15 mouse cellular contexts compared by ENCODE assay signal in genomic region chr8:48740951-48741350, GRCm38 (mm10).
A peak's percentile ranks its signal among the peaks of the same experiment; 100 is the strongest.
DNase-seq lines count a peak whose midpoint lies in the region; ATAC-seq and TF ChIP-seq lines count a peak whose summit lies in the region.
"Had no signal": no experiment of that assay in that cellular context is flagged by ENCODE, and none has a peak within 500 bp of the region (broad histone marks: within the 10 kb centered on the region; RNA-seq: fewer than 3 reads in every experiment).

No protein-coding gene starts in this region.

- no peak overlapping the region for H3K4me2 ChIP-seq in forebrain, embryonic 11.5 days (ENCODE audit: low read depth, low read length, severe bottlenecking)
- no peak overlapping the region for H3K4me2 ChIP-seq in midbrain, embryonic 11.5 days
- H3K4me2 ChIP-seq in intestine, embryonic 16.5 days (ENCODE audit: low read depth, low read length), result peak overlapping the region; percentile 51
- peak overlapping the region; percentile 42 for H3K4me2 ChIP-seq in stomach, postnatal 0 days (replicated peaks; ENCODE audit: low read depth)

- DNase-seq in forebrain, embryonic 10.5 days (ENCODE audit: extremely low spot score, low spot score), result no peak
- no peak for DNase-seq in forebrain, embryonic 11.5 days (ENCODE audit: low spot score)
- DNase-seq in midbrain, embryonic 11.5 days (ENCODE audit: low spot score, missing footprints), result peak; percentile 84
- DNase-seq in midbrain, embryonic 10.5 days (ENCODE audit: low spot score), result no peak
- no peak for DNase-seq in stomach, postnatal 0 days (ENCODE audit: low spot score)
- no peak for DNase-seq in kidney, postnatal 4 days
- no peak for DNase-seq in lung, postnatal 10 days
- DNase-seq: adrenal gland, postnatal 36 days; cerebellum, postnatal 14 days; lung, postnatal 36 days; spleen, adult 18-20 months; thymus, postnatal 25 days had no signal

- peak overlapping the region; percentile 58 for H3K27ac ChIP-seq in forebrain, embryonic 10.5 days
- H3K27ac ChIP-seq in forebrain, embryonic 11.5 days (ENCODE audit: low read depth, low read length), result no peak overlapping the region
- no peak overlapping the region for H3K27ac ChIP-seq in midbrain, embryonic 11.5 days (ENCODE audit: low read depth, low read length)
- H3K27ac ChIP-seq in midbrain, embryonic 10.5 days (replicated peaks), result no peak overlapping the region
- H3K27ac ChIP-seq in intestine, embryonic 16.5 days (ENCODE audit: low read length), result no peak overlapping the region
- H3K27ac ChIP-seq in stomach, postnatal 0 days (replicated peaks), result no peak overlapping the region
- H3K27ac ChIP-seq: kidney, embryonic 15.5 days; neural tube, embryonic 13.5 days had no signal

- no peaks in the 10 kb centered on the region for H3K36me3 ChIP-seq in forebrain, embryonic 10.5 days (replicated peaks)
- H3K36me3 ChIP-seq in forebrain, embryonic 11.5 days (ENCODE audit: control insufficient read depth, insufficient read depth, low read length), result no peaks in the 10 kb centered on the region
- H3K36me3 ChIP-seq in midbrain, embryonic 11.5 days (ENCODE audit: control insufficient read depth, insufficient read depth, low read length), result no peaks in the 10 kb centered on the region
- H3K36me3 ChIP-seq in midbrain, embryonic 10.5 days, result 0 out of 2 replicates have a peak, but pooled peaks cover 8% of the 10 kb centered on the region
- H3K36me3 ChIP-seq in intestine, embryonic 16.5 days (ENCODE audit: control insufficient read depth, insufficient read depth, low read length), result no peaks in the 10 kb centered on the region
- H3K36me3 ChIP-seq in stomach, postnatal 0 days (ENCODE audit: control insufficient read depth, insufficient read depth, low read length), result no peaks in the 10 kb centered on the region
- H3K36me3 ChIP-seq: kidney, embryonic 15.5 days; neural tube, embryonic 13.5 days had no signal

- no peaks in the 10 kb centered on the region for H3K27me3 ChIP-seq in forebrain, embryonic 10.5 days (ENCODE audit: poor library complexity, severe bottlenecking)
- no peaks in the 10 kb centered on the region for H3K27me3 ChIP-seq in forebrain, embryonic 11.5 days (ENCODE audit: control insufficient read depth, insufficient read depth, low read length)
- H3K27me3 ChIP-seq in midbrain, embryonic 11.5 days (ENCODE audit: control insufficient read depth, insufficient read depth, low read length), result no peaks in the 10 kb centered on the region
- no peaks in the 10 kb centered on the region for H3K27me3 ChIP-seq in midbrain, embryonic 10.5 days (ENCODE audit: low read depth, poor library complexity, severe bottlenecking)
- H3K27me3 ChIP-seq in intestine, embryonic 16.5 days (replicated peaks; ENCODE audit: control insufficient read depth, insufficient read depth, low read length), result no peaks in the 10 kb centered on the region
- H3K27me3 ChIP-seq in stomach, postnatal 0 days (ENCODE audit: control insufficient read depth, insufficient read depth, low read length), result no peaks in the 10 kb centered on the region
- H3K27me3 ChIP-seq: kidney, embryonic 15.5 days; neural tube, embryonic 13.5 days had no signal

- H3K4me1 ChIP-seq in forebrain, embryonic 10.5 days, result peaks cover 55% of the 10 kb centered on the region
- H3K4me1 ChIP-seq in forebrain, embryonic 11.5 days (replicated peaks; ENCODE audit: control insufficient read depth, insufficient read depth, low read length), result peaks cover 2% of the 10 kb centered on the region; the same call in 1 of the 2 replicates
- peaks cover 18% of the 10 kb centered on the region for H3K4me1 ChIP-seq in midbrain, embryonic 11.5 days (ENCODE audit: control insufficient read depth, insufficient read depth, low read length)
- peaks cover 45% of the 10 kb centered on the region for H3K4me1 ChIP-seq in midbrain, embryonic 10.5 days
- H3K4me1 ChIP-seq in intestine, embryonic 16.5 days (ENCODE audit: control insufficient read depth, insufficient read depth, low read length), result peaks cover 7% of the 10 kb centered on the region
- no peaks in the 10 kb centered on the region for H3K4me1 ChIP-seq in stomach, postnatal 0 days (replicated peaks; ENCODE audit: control insufficient read depth, insufficient read depth)

- no peak for TF ChIP-seq EP300 in stomach, postnatal 0 days (optimal IDR thresholded peaks at IDR 0.05)

- 70% methylated on average over 11 of the region's 11 CpGs for WGBS in forebrain, embryonic 10.5 days
- WGBS in forebrain, embryonic 11.5 days, result 65% methylated on average over 11 of the region's 11 CpGs
- 74% methylated on average over 11 of the region's 11 CpGs for WGBS in midbrain, embryonic 11.5 days
- 81% methylated on average over 11 of the region's 11 CpGs for WGBS in midbrain, embryonic 10.5 days
- WGBS in intestine, embryonic 16.5 days, result 50% methylated on average over 11 of the region's 11 CpGs
- 21% methylated on average over 11 of the region's 11 CpGs for WGBS in stomach, postnatal 0 days

- TF ChIP-seq CTCF in stomach, postnatal 0 days (IDR thresholded peaks at IDR 0.05; ENCODE audit: low read depth), result no peak

- no peak overlapping the region for H3K9ac ChIP-seq in forebrain, embryonic 11.5 days (ENCODE audit: low read length)
- H3K9ac ChIP-seq in midbrain, embryonic 11.5 days (ENCODE audit: low read length), result no peak overlapping the region
- no peak overlapping the region for H3K9ac ChIP-seq in intestine, embryonic 16.5 days (ENCODE audit: low read depth, low read length)
- H3K9ac ChIP-seq in stomach, postnatal 0 days (ENCODE audit: low read length), result no peak overlapping the region
- H3K9ac ChIP-seq: kidney, embryonic 15.5 days; neural tube, embryonic 13.5 days had no signal

- ATAC-seq in forebrain, embryonic 11.5 days (replicated peaks; ENCODE audit: low FRiP score), result no peak; the same call in 1 of the 2 replicates
- peak; percentile 45; the same call in 1 of the 2 replicates for ATAC-seq in midbrain, embryonic 11.5 days (ENCODE audit: low FRiP score)
- no peak for ATAC-seq in intestine, embryonic 16.5 days
- no peak for ATAC-seq in stomach, postnatal 0 days (ENCODE audit: low FRiP score, low TSS enrichment)

- H3K4me3 ChIP-seq in forebrain, embryonic 10.5 days, result no peak overlapping the region
- H3K4me3 ChIP-seq in forebrain, embryonic 11.5 days (ENCODE audit: low read depth, low read length), result no peak overlapping the region
- no peak overlapping the region for H3K4me3 ChIP-seq in midbrain, embryonic 11.5 days (ENCODE audit: low read depth, low read length)
- H3K4me3 ChIP-seq in midbrain, embryonic 10.5 days, result no peak overlapping the region
- H3K4me3 ChIP-seq in intestine, embryonic 16.5 days (ENCODE audit: low read length), result no peak overlapping the region
- no peak overlapping the region for H3K4me3 ChIP-seq in stomach, postnatal 0 days (ENCODE audit: low read depth, low read length)
- H3K4me3 ChIP-seq: kidney, embryonic 15.5 days; neural tube, embryonic 13.5 days had no signal

- no peaks in the 10 kb centered on the region for H3K9me3 ChIP-seq in forebrain, embryonic 10.5 days
- H3K9me3 ChIP-seq in forebrain, embryonic 11.5 days (ENCODE audit: control insufficient read depth, low read length), result no peaks in the 10 kb centered on the region
- H3K9me3 ChIP-seq in midbrain, embryonic 11.5 days (ENCODE audit: control insufficient read depth, low read length), result no peaks in the 10 kb centered on the region
- H3K9me3 ChIP-seq in midbrain, embryonic 10.5 days (replicated peaks), result no peaks in the 10 kb centered on the region
- no peaks in the 10 kb centered on the region for H3K9me3 ChIP-seq in intestine, embryonic 16.5 days (ENCODE audit: control insufficient read depth, low read length)
- H3K9me3 ChIP-seq in stomach, postnatal 0 days (ENCODE audit: control insufficient read depth, low read length), result no peaks in the 10 kb centered on the region
- H3K9me3 ChIP-seq: kidney, embryonic 15.5 days; neural tube, embryonic 13.5 days had no signal

Comparison
In these comparisons a context has a peak if more than half of its experiments do, and no peak if none do; other contexts are left out.
1. H3K4me2 ChIP-seq: peak in intestine, embryonic 16.5 days (single experiment) and stomach, postnatal 0 days (single experiment); none in forebrain, embryonic 11.5 days (single experiment) and midbrain, embryonic 11.5 days (single experiment).